Mouse (Mus musculus): ENCODE measurements around the gene Cox11. TPM values are rescaled to one million over a fixed set of nuclear protein-coding genes. Genes with fewer than 3 reads are reported as not detected.

The Cox11 gene
- polyA plus RNA-seq (2015; fragmentation: Nextera tagmentation; extraction: Ambion mirVana) = 34.3 and 37.3 TPM in 2 replicates

GRCm38 (mm10) chr11:90637440-90638311 lies at the start of gene Cox11, which contains the start of gene Stxbp4:
Cox11 (plus strand) TSS chr11:90638173.
Stxbp4 (minus strand) TSS chr11:90638084.
- under 1% methylated on average over 48 of the region's 48 CpGs for WGBS
- Histone ChIP-seq H3K9me3 (ENCODE audit: control insufficient read depth, low read length) (no peaks in the 10 kb centered on the region), H3K36me3 (ENCODE audit: control insufficient read depth, insufficient read depth) (no peaks in the 10 kb centered on the region), H3K4me2 (ENCODE audit: low read length) (peak within 1 kb of the TSS; percentile 75), H3K27ac (ENCODE audit: low read length) (peak within 1 kb of the TSS; percentile 92), H3K4me3 (replicated peaks; ENCODE audit: low read length) (peak within 1 kb of the TSS; percentile 62), H3K27me3 (replicated peaks; ENCODE audit: control insufficient read depth, insufficient read depth, low read length) (no peaks in the 10 kb centered on the region), H3K4me1 (replicated peaks; ENCODE audit: control insufficient read depth, insufficient read depth, low read length) (peaks cover 14% of the 10 kb centered on the region), H3K9ac (replicated peaks; ENCODE audit: low read depth, low read length) (peak within 1 kb of the TSS; percentile 99)
- ATAC-seq = peak; percentile 97

GRCm38 (mm10) chr11:90590996-90591395 lies 47.0 kb upstream of the Cox11 start:
- Histone ChIP-seq H3K27me3 (replicated peaks; ENCODE audit: control insufficient read depth, insufficient read depth, low read length) (no peaks in the 10 kb centered on the region), H3K36me3 (ENCODE audit: control insufficient read depth, insufficient read depth) (peaks cover 2% of the 10 kb centered on the region; the same call in 1 of the 2 replicates), H3K9me3 (ENCODE audit: control insufficient read depth, low read length) (peaks cover 3% of the 10 kb centered on the region; the same call in 1 of the 2 replicates), H3K9ac (replicated peaks; ENCODE audit: low read depth, low read length) (no peak overlapping the region), H3K4me2 (ENCODE audit: low read length) (no peak overlapping the region), H3K4me1 (replicated peaks; ENCODE audit: control insufficient read depth, insufficient read depth, low read length) (no peaks in the 10 kb centered on the region), H3K27ac (ENCODE audit: low read length) (no peak overlapping the region), H3K4me3 (replicated peaks; ENCODE audit: low read length) (no peak overlapping the region)
- 57% methylated on average over 1 of the region's 1 CpGs for WGBS
- no peak for ATAC-seq

- Histone ChIP-seq H3K9me3 (ENCODE audit: control insufficient read depth, low read length) (no peaks in the 10 kb centered on the region), H3K4me3 (replicated peaks; ENCODE audit: low read length) (no peak overlapping the region), H3K4me2 (ENCODE audit: low read length) (no peak overlapping the region), H3K27ac (ENCODE audit: low read length) (no peak overlapping the region), H3K36me3 (ENCODE audit: control insufficient read depth, insufficient read depth) (peaks cover 6% of the 10 kb centered on the region; the same call in 1 of the 2 replicates), H3K9ac (replicated peaks; ENCODE audit: low read depth, low read length) (no peak overlapping the region), H3K4me1 (replicated peaks; ENCODE audit: control insufficient read depth, insufficient read depth, low read length) (no peaks in the 10 kb centered on the region), H3K27me3 (replicated peaks; ENCODE audit: control insufficient read depth, insufficient read depth, low read length) (no peaks in the 10 kb centered on the region)
- no peak for ATAC-seq
- WGBS = 75% methylated on average over 1 of the region's 1 CpGs
These were observed 42.1 kb upstream of the Cox11 start for GRCm38 (mm10) chr11:90595826-90596225.

- WGBS = 90% methylated on average over 2 of the region's 2 CpGs
- Histone ChIP-seq H3K4me3 (replicated peaks; ENCODE audit: low read length) (no peak overlapping the region), H3K4me1 (replicated peaks; ENCODE audit: control insufficient read depth, insufficient read depth, low read length) (no peaks in the 10 kb centered on the region), H3K9ac (replicated peaks; ENCODE audit: low read depth, low read length) (no peak overlapping the region), H3K27ac (ENCODE audit: low read length) (no peak overlapping the region), H3K27me3 (replicated peaks; ENCODE audit: control insufficient read depth, insufficient read depth, low read length) (no peaks in the 10 kb centered on the region), H3K9me3 (ENCODE audit: control insufficient read depth, low read length) (no peaks in the 10 kb centered on the region), H3K36me3 (ENCODE audit: control insufficient read depth, insufficient read depth) (peaks cover 10% of the 10 kb centered on the region; the same call in 1 of the 2 replicates), H3K4me2 (ENCODE audit: low read length) (no peak overlapping the region)
- ATAC-seq = no peak
These were observed 34.9 kb upstream of the Cox11 start for GRCm38 (mm10) chr11:90603066-90603465.

GRCm38 (mm10) chr11:90612118-90612517 lies 25.9 kb upstream of the Cox11 start:
- H3K4me3 ChIP-seq (replicated peaks; ENCODE audit: low read length) = no peak overlapping the region

GRCm38 (mm10) chr11:90614743-90615142 lies 23.2 kb upstream of the Cox11 start:
- Histone ChIP-seq H3K9ac (replicated peaks; ENCODE audit: low read depth, low read length) (no peak overlapping the region), H3K4me1 (replicated peaks; ENCODE audit: control insufficient read depth, insufficient read depth, low read length) (no peaks in the 10 kb centered on the region), H3K27me3 (replicated peaks; ENCODE audit: control insufficient read depth, insufficient read depth, low read length) (no peaks in the 10 kb centered on the region), H3K36me3 (ENCODE audit: control insufficient read depth, insufficient read depth) (no peaks in the 10 kb centered on the region), H3K4me2 (ENCODE audit: low read length) (no peak overlapping the region), H3K9me3 (ENCODE audit: control insufficient read depth, low read length) (no peaks in the 10 kb centered on the region), H3K4me3 (replicated peaks; ENCODE audit: low read length) (no peak overlapping the region), H3K27ac (ENCODE audit: low read length) (no peak overlapping the region)
- ATAC-seq = no peak
- 96% methylated on average over 6 of the region's 6 CpGs for WGBS

More at GRCm38 (mm10) chr11:90612118-90612517, 25.9 kb upstream of the Cox11 start:
- no peaks in the 10 kb centered on the region for H3K27me3 ChIP-seq (replicated peaks; ENCODE audit: control insufficient read depth, insufficient read depth, low read length)
- no peak overlapping the region for H3K4me2 ChIP-seq (ENCODE audit: low read length)
- H3K27ac ChIP-seq (ENCODE audit: low read length) = no peak overlapping the region
- H3K9ac ChIP-seq (replicated peaks; ENCODE audit: low read depth, low read length) = no peak overlapping the region
- no peaks in the 10 kb centered on the region for H3K36me3 ChIP-seq (ENCODE audit: control insufficient read depth, insufficient read depth)
- no peaks in the 10 kb centered on the region for H3K9me3 ChIP-seq (ENCODE audit: control insufficient read depth, low read length)
- H3K4me1 ChIP-seq (replicated peaks; ENCODE audit: control insufficient read depth, insufficient read depth, low read length) = no peaks in the 10 kb centered on the region
- no peak for ATAC-seq

GRCm38 (mm10) chr11:90616431-90616830 lies 21.5 kb upstream of the Cox11 start:
- no peak for ATAC-seq
- Histone ChIP-seq H3K4me1 (replicated peaks; ENCODE audit: control insufficient read depth, insufficient read depth, low read length) (no peaks in the 10 kb centered on the region), H3K36me3 (ENCODE audit: control insufficient read depth, insufficient read depth) (no peaks in the 10 kb centered on the region), H3K4me3 (replicated peaks; ENCODE audit: low read length) (no peak overlapping the region), H3K4me2 (ENCODE audit: low read length) (no peak overlapping the region), H3K9me3 (ENCODE audit: control insufficient read depth, low read length) (no peaks in the 10 kb centered on the region), H3K27ac (ENCODE audit: low read length) (no peak overlapping the region), H3K9ac (replicated peaks; ENCODE audit: low read depth, low read length) (no peak overlapping the region), H3K27me3 (replicated peaks; ENCODE audit: control insufficient read depth, insufficient read depth, low read length) (no peaks in the 10 kb centered on the region)

- ATAC-seq = no peak
- H3K27ac ChIP-seq (ENCODE audit: low read length) = no peak overlapping the region
- no peaks in the 10 kb centered on the region for H3K36me3 ChIP-seq (ENCODE audit: control insufficient read depth, insufficient read depth)
- H3K9me3 ChIP-seq (ENCODE audit: control insufficient read depth, low read length) = no peaks in the 10 kb centered on the region
- H3K27me3 ChIP-seq (replicated peaks; ENCODE audit: control insufficient read depth, insufficient read depth, low read length) = no peaks in the 10 kb centered on the region
- H3K4me2 ChIP-seq (ENCODE audit: low read length) = no peak overlapping the region
- H3K4me3 ChIP-seq (replicated peaks; ENCODE audit: low read length) = no peak overlapping the region
- no peak overlapping the region for H3K9ac ChIP-seq (replicated peaks; ENCODE audit: low read depth, low read length)
- WGBS = 83% methylated on average over 12 of the region's 12 CpGs
- no peaks in the 10 kb centered on the region for H3K4me1 ChIP-seq (replicated peaks; ENCODE audit: control insufficient read depth, insufficient read depth, low read length)
These were observed 15.9 kb upstream of the Cox11 start for GRCm38 (mm10) chr11:90622044-90622443.

GRCm38 (mm10) chr11:90622500-90622899 lies 15.5 kb upstream of the Cox11 start:
- no peak overlapping the region for H3K27ac ChIP-seq (ENCODE audit: low read length)
- no peak overlapping the region for H3K4me3 ChIP-seq (replicated peaks; ENCODE audit: low read length)
- no peak overlapping the region for H3K9ac ChIP-seq (replicated peaks; ENCODE audit: low read depth, low read length)
- no peaks in the 10 kb centered on the region for H3K36me3 ChIP-seq (ENCODE audit: control insufficient read depth, insufficient read depth)
- H3K9me3 ChIP-seq (ENCODE audit: control insufficient read depth, low read length) = no peaks in the 10 kb centered on the region
- no peak for ATAC-seq
- WGBS = 90% methylated on average over 7 of the region's 7 CpGs
- H3K4me2 ChIP-seq (ENCODE audit: low read length) = no peak overlapping the region
- H3K27me3 ChIP-seq (replicated peaks; ENCODE audit: control insufficient read depth, insufficient read depth, low read length) = no peaks in the 10 kb centered on the region
- H3K4me1 ChIP-seq (replicated peaks; ENCODE audit: control insufficient read depth, insufficient read depth, low read length) = no peaks in the 10 kb centered on the region

Measured in forebrain, embryonic 16.5 days (tissue).